Mouse (Mus musculus): ENCODE results near the gene Gpn3. TPM values are rescaled to one million over a fixed set of nuclear protein-coding genes. Genes with fewer than 3 reads are reported as not detected.

The Gpn3 gene
- polyA plus RNA-seq, 1 experiment: 17.8 TPM

DNA sequence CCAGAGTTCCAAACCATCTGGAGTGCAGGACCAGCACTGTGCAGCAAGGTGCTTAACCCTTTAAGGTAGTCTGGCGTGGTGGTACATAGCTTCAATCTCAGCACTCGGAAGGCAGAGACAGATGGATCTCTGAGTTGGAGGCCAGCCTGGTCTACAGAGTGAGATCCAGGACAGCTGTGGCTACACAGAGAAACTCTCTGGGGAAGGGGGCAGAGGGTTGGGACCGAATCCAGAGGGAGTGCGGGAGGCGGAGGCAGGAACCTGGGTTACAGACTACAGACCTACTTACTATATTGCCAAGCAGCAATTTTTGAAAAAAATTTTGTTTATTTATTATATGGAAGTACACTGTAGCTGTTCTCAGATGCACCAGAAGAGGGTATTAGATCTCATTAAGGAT lies 42.7 kb downstream of the Gpn3 start:
- WGBS: 89% methylated on average over 5 of the region's 5 CpGs
- no peak for DNase-seq (ENCODE audit: low read depth, low spot score)

DNA sequence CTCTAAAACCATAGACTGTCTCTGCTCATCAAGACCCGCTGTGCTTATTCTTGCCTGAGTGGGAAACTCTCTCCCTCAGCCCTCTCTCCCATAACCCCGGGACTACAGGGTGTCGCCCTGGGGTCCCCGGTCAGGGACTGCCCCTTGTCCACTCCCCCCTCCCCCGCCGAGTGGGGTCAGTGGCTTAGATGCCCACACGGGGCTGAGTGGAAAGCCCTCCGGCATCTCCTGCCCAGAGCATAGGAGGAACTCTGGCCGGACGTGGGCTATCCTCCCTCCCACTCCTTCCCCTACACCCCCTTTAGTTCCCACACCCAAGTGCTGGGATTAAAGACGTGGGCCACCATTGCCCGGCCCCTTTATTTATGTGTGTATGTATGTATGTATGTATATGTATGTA lies 43.8 kb downstream of the Gpn3 start:
- DNase-seq (ENCODE audit: low read depth, low spot score): no peak
- WGBS: 85% methylated on average over 12 of the region's 12 CpGs

DNA sequence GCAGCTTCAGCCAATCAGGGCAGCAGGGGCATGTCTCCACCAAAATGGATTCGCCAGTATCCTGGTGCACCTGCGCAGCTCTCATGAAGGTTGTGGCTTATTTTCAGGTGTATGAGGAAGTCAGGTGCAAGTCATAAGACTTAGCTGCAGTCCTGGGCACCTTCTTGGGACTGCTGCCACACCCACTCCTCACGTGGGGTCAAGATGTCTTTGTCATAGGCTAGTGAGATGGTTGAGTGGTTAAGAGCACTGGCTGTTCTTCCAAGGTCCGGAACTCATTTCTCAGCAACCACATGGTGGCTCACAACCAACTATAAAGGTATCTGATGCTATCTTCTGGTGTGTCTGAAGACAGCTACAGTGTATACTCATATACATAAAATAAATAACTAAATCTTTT lies 49.0 kb downstream of the Gpn3 start:
- 30% methylated on average over 4 of the region's 4 CpGs for WGBS
- peak; percentile 54 for DNase-seq (ENCODE audit: low read depth, low spot score)

GRCm38 (mm10) chr5:122421271-122422068 lies 49.8 kb downstream of the Gpn3 start, which contains the start of gene Anapc7:
Gene Anapc7 (plus strand): TSS chr5:122421693.
- 8% methylated on average over 17 of the region's 17 CpGs for WGBS
- DNase-seq (ENCODE audit: low read depth, low spot score): no peak

GRCm38 (mm10) chr5:122422071-122422964 lies 50.6 kb downstream of the Gpn3 start:
- under 1% methylated on average over 73 of the region's 73 CpGs for WGBS
- DNase-seq (ENCODE audit: low read depth, low spot score): peak; percentile 70

DNA sequence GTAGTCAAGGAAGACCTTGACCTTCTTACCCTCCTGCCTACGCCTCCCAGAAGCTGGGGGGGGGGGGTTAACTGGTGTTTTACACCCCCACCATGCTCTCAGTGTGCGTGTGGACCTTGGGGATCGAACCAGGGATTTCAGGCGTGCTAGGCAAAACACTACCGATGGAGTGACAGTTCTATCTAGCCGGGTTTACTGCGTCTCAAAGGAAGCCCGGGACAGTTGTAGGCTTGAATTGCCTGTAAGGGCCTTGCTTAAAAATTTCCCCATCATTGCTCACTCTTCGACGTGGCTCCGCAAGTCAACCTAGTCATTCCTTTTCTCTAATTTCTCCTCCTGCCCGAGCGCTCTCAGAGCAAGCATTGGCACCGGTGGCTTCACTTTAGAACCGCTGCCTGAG lies 51.4 kb downstream of the Gpn3 start:
- no peak for DNase-seq (ENCODE audit: low read depth, low spot score)
- WGBS: 11% methylated on average over 15 of the region's 15 CpGs

DNA sequence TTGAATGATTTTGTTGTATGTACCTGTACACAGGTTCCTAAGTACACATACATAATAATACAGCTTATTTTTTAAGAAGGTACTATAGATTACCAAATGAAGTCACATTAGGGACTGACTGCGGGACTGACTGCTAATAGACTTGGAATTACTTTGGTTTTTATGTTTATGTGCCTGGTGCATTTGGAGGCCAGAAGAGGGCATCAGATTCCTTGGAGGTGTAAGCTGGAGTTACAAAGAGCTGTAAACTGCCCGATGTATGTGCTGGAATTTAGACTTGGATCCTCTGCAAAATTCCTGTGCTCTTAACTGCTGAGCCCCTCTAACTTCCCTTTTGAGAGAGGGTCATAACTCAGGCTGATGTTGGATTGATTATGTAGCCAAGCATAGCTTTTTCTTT lies 53.9 kb downstream of the Gpn3 start:
- 44% methylated on average over 2 of the region's 2 CpGs for WGBS

GRCm38 (mm10) chr5:122430036-122430775 lies 58.5 kb downstream of the Gpn3 start:
- 67% methylated on average over 4 of the region's 4 CpGs for WGBS
- DNase-seq (ENCODE audit: low read depth, low spot score): no peak

More for the DNA sequence above, 53.9 kb downstream of the Gpn3 start:
- no peak for DNase-seq (ENCODE audit: low read depth, low spot score)

DNA sequence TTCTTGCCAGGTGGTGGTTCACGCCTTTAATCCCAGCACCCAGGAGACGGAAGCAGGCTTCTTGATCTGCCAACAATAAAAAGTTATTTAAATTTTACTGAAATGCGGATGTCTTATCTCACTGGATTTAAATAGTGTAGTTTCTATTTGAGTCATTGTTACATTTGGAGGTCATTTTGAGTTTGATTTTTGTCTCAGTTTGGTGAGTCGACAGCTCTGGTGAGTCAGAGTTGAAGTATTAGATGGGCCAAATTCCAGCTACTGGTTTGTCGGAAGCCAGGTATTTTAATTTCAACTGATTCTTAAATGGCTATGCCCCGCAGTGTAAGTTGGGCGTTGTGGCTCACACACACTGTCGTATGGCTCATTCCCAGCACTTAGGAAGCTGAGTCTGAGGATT lies 59.5 kb downstream of the Gpn3 start:
- DNase-seq (ENCODE audit: low read depth, low spot score): no peak

More for the DNA sequence above, 59.5 kb downstream of the Gpn3 start:
- 68% methylated on average over 8 of the region's 8 CpGs for WGBS

Other genes with a start within 250 kb of the Gpn3 start
- not detected in 2 replicates for gene Ccdc63, start 231.1 kb upstream of the Gpn3 start, polyA plus RNA-seq (2012; rRNA removed)
- 90.7 and 102 TPM in 2 replicates for gene Ppp1cc, start 213.6 kb upstream of the Gpn3 start, polyA plus RNA-seq (2012; rRNA removed)
- 21.2 and 24.1 TPM in 2 replicates for gene Hvcn1, start 165.1 kb upstream of the Gpn3 start, polyA plus RNA-seq (2012; rRNA removed)
- gene Tctn1, start 107.4 kb upstream of the Gpn3 start, polyA plus RNA-seq (2012; rRNA removed): 7.6 and 9.5 TPM in 2 replicates
- 21.8 and 31.7 TPM in 2 replicates for gene Pptc7, start 87.5 kb upstream of the Gpn3 start, polyA plus RNA-seq (2012; rRNA removed)
- gene Rad9b, start 17.6 kb upstream of the Gpn3 start, polyA plus RNA-seq (2012; rRNA removed): 0.95 and 1.7 TPM in 2 replicates
- gene Vps29, start 17.5 kb upstream of the Gpn3 start, polyA plus RNA-seq (2012; rRNA removed): 69.2 and 79.4 TPM in 2 replicates
- 5.7 and 6.5 TPM in 2 replicates for gene Fam216a, start 488 bp downstream of the Gpn3 start, polyA plus RNA-seq (2012; rRNA removed)
- gene Arpc3, start 20.0 kb downstream of the Gpn3 start, polyA plus RNA-seq (2012; rRNA removed): 289 and 295 TPM in 2 replicates
- 20.6 and 21.6 TPM in 2 replicates for gene Anapc7, start 49.8 kb downstream of the Gpn3 start, polyA plus RNA-seq (2012; rRNA removed)
- gene Atp2a2, start 130.3 kb downstream of the Gpn3 start, polyA plus RNA-seq (2012; rRNA removed): 78.0 and 98.8 TPM in 2 replicates
- gene Ift81, start 242.6 kb downstream of the Gpn3 start, polyA plus RNA-seq (2012; rRNA removed): 0.72 and 0.89 TPM in 2 replicates